Mouse (Mus musculus) intestine, embryonic 16.5 days (tissue): ENCODE results near the gene Acvr1b. TPM values are rescaled to one million over a fixed set of nuclear protein-coding genes. Genes with fewer than 3 reads are reported as not detected.

Source experiments
- ATAC-seq: fragments of 200-750 bp; cut with Nextera tagmentation; 2 replicates; pipeline ENCODE4 v1.8.0; 2017; ENCODE audit warnings: moderate TSS enrichment, moderate library complexity
- H3K27ac ChIP-seq: fragments of 300-500 bp; sonication (generic); 2 replicates; pipeline ENCODE4 v1.5.1; 2014; ENCODE audit warnings: mild to moderate bottlenecking, low read length
- H3K27me3 ChIP-seq: fragments of 300-500 bp; sonication (generic); replicated peaks from 2 replicates; pipeline ENCODE4 v1.6.1; 2014; ENCODE audit warnings: low read length, control low read depth, mixed read lengths; ENCODE audit not compliant: control insufficient read depth, insufficient read depth
- H3K36me3 ChIP-seq: fragments of 300-500 bp; sonication (generic); 2 replicates; pipeline ENCODE4 v1.6.1; 2014; ENCODE audit warnings: low read length, control low read depth; ENCODE audit not compliant: control insufficient read depth, insufficient read depth
- H3K4me1 ChIP-seq: fragments of 300-500 bp; sonication (generic); 2 replicates; pipeline ENCODE4 v1.6.1; 2014; ENCODE audit warnings: low read length, control low read depth, mixed read lengths; ENCODE audit not compliant: control insufficient read depth, insufficient read depth
- H3K4me2 ChIP-seq: fragments of 300-500 bp; sonication (generic); 2 replicates; pipeline ENCODE4 v1.6.1; 2014; ENCODE audit warnings: low read depth, low read length, control low read depth
- H3K4me3 ChIP-seq: fragments of 300-500 bp; sonication (generic); 2 replicates; pipeline ENCODE4 v1.5.1; 2014; ENCODE audit warnings: mild to moderate bottlenecking, low read length
- H3K9ac ChIP-seq: fragments of 300-500 bp; sonication (generic); 2 replicates; pipeline ENCODE4 v1.6.1; 2014; ENCODE audit warnings: low read depth, low read length
- H3K9me3 ChIP-seq: fragments of 300-500 bp; sonication (generic); 2 replicates; pipeline ENCODE4 v1.6.1; 2016; ENCODE audit warnings: low read length, control low read depth; ENCODE audit not compliant: control insufficient read depth
- WGBS: fragments of 180-500 bp; shearing (Covaris S2); extraction: QIAGEN DNeasy Blood & Tissue Kit; methylation state at CpG from one replicate; pipeline ENCODE4 v1.1.7; 2014; 5-methylcytosine and 5-hydroxymethylcytosine counted together
- polyA plus RNA-seq: library from polyadenylated mRNA; unstranded; fragments of >200 nt; fragmentation: Nextera tagmentation; extraction: Ambion mirVana; gene quantifications from 2 replicates; pipeline ENCODE4 v1.2.1, GENCODE M21; 2015

Gene Acvr1b
- polyA plus RNA-seq, 1 experiment from 2014 or later = 10.4 TPM

GRCm38 (mm10) chr15:101189981-101190761 lies 16.3 kb downstream of the Acvr1b start:
- Histone ChIP-seq H3K4me3 (no peak overlapping the region), H3K36me3 (peaks cover 11% of the 10 kb centered on the region), H3K27me3 (no peaks in the 10 kb centered on the region), H3K4me2 (no peak overlapping the region), H3K4me1 (peaks cover 56% of the 10 kb centered on the region), H3K27ac (no peak overlapping the region), H3K9me3 (no peaks in the 10 kb centered on the region), H3K9ac (peak overlapping the region; percentile 14; the same call in 1 of the 2 replicates)
- 68% methylated on average over 10 of the region's 10 CpGs for whole genome bisulfite sequencing
- ATAC-seq = no peak

GRCm38 (mm10) chr15:101190762-101191150 lies 16.9 kb downstream of the Acvr1b start:
- Histone ChIP-seq H3K4me3 (no peak overlapping the region), H3K27ac (no peak overlapping the region; the same call in 1 of the 2 replicates), H3K36me3 (peaks cover 13% of the 10 kb centered on the region), H3K4me2 (no peak overlapping the region), H3K9me3 (no peaks in the 10 kb centered on the region), H3K4me1 (peaks cover 60% of the 10 kb centered on the region), H3K9ac (no peak overlapping the region), H3K27me3 (no peaks in the 10 kb centered on the region)
- 58% methylated on average over 5 of the region's 5 CpGs for WGBS
- ATAC-seq = no peak

- ATAC-seq = no peak
- Histone ChIP-seq H3K9me3 (no peaks in the 10 kb centered on the region), H3K4me3 (no peak overlapping the region), H3K4me1 (peaks cover 62% of the 10 kb centered on the region), H3K27ac (peak overlapping the region; percentile 31; the same call in 1 of the 2 replicates), H3K4me2 (no peak overlapping the region), H3K36me3 (peaks cover 20% of the 10 kb centered on the region), H3K9ac (peak overlapping the region; percentile 26; the same call in 1 of the 2 replicates), H3K27me3 (no peaks in the 10 kb centered on the region)
- 36% methylated on average over 13 of the region's 13 CpGs for WGBS
Observed at GRCm38 (mm10) chr15:101191459-101192259, 17.8 kb downstream of the Acvr1b start.

GRCm38 (mm10) chr15:101192260-101192640 lies 18.4 kb downstream of the Acvr1b start:
- Histone ChIP-seq H3K27me3 (no peaks in the 10 kb centered on the region), H3K9me3 (no peaks in the 10 kb centered on the region), H3K36me3 (peaks cover 20% of the 10 kb centered on the region), H3K27ac (no peak overlapping the region), H3K9ac (no peak overlapping the region), H3K4me3 (no peak overlapping the region), H3K4me2 (no peak overlapping the region), H3K4me1 (peaks cover 62% of the 10 kb centered on the region)
- 53% methylated on average over 7 of the region's 7 CpGs for WGBS
- no peak for ATAC-seq

- no peaks in the 10 kb centered on the region for H3K9me3 ChIP-seq
- H3K27me3 ChIP-seq = no peaks in the 10 kb centered on the region
- peaks cover 20% of the 10 kb centered on the region for H3K36me3 ChIP-seq
- H3K4me3 ChIP-seq = no peak overlapping the region
- no peak for ATAC-seq
- no peak overlapping the region for H3K27ac ChIP-seq
- H3K4me1 ChIP-seq = peaks cover 62% of the 10 kb centered on the region
- no peak overlapping the region for H3K4me2 ChIP-seq
- WGBS = 74% methylated on average over 7 of the region's 7 CpGs
- no peak overlapping the region for H3K9ac ChIP-seq
Observed at GRCm38 (mm10) chr15:101192651-101193050, 18.8 kb downstream of the Acvr1b start.

- H3K4me2 ChIP-seq = no peak overlapping the region
- H3K4me3 ChIP-seq = no peak overlapping the region
- peak overlapping the region; percentile 49 for H3K27ac ChIP-seq
- H3K9me3 ChIP-seq = no peaks in the 10 kb centered on the region
- 83% methylated on average over 6 of the region's 6 CpGs for WGBS
- no peak for ATAC-seq
- H3K27me3 ChIP-seq = no peaks in the 10 kb centered on the region
- peaks cover 25% of the 10 kb centered on the region for H3K36me3 ChIP-seq
- H3K9ac ChIP-seq = no peak overlapping the region
- H3K4me1 ChIP-seq = peaks cover 59% of the 10 kb centered on the region
Observed at GRCm38 (mm10) chr15:101193971-101194370, 20.1 kb downstream of the Acvr1b start.

GRCm38 (mm10) chr15:101194951-101195823 lies 21.3 kb downstream of the Acvr1b start:
- no peak overlapping the region for H3K4me3 ChIP-seq
- 70% methylated on average over 16 of the region's 16 CpGs for WGBS
- peak; percentile 82 for ATAC-seq
- no peak overlapping the region for H3K9ac ChIP-seq
- H3K36me3 ChIP-seq = peaks cover 29% of the 10 kb centered on the region
- H3K27me3 ChIP-seq = no peaks in the 10 kb centered on the region
- no peak overlapping the region for H3K4me2 ChIP-seq
- H3K9me3 ChIP-seq = no peaks in the 10 kb centered on the region
- H3K4me1 ChIP-seq = peaks cover 49% of the 10 kb centered on the region
- H3K27ac ChIP-seq = peak overlapping the region; percentile 50

GRCm38 (mm10) chr15:101196079-101196795 lies 22.4 kb downstream of the Acvr1b start:
- WGBS = 94% methylated on average over 8 of the region's 8 CpGs
- Histone ChIP-seq H3K27me3 (no peaks in the 10 kb centered on the region), H3K9me3 (no peaks in the 10 kb centered on the region), H3K36me3 (peaks cover 39% of the 10 kb centered on the region), H3K27ac (no peak overlapping the region), H3K4me3 (no peak overlapping the region), H3K4me2 (no peak overlapping the region), H3K4me1 (peaks cover 43% of the 10 kb centered on the region), H3K9ac (no peak overlapping the region)
- no peak for ATAC-seq
